Mouse (Mus musculus): ENCODE measurements around the gene Aip. TPM values are rescaled to one million over a fixed set of nuclear protein-coding genes. Genes with fewer than 3 reads are reported as not detected.

Aip gene
- polyA plus RNA-seq, 1 experiment from 2014 or later, result 37.7 TPM

GRCm38 (mm10) chr19:4096642-4097440 is 28.8 kb downstream of the Aip start, which contains the start of gene Cdk2ap2:
Cdk2ap2 (plus strand) TSS chr19:4097182.
- Histone ChIP-seq H3K27me3 (peaks cover 21% of the 10 kb centered on the region), H3K36me3 (peaks cover 6% of the 10 kb centered on the region), H3K27ac (peak within 1 kb of the TSS; percentile 98), H3K4me2 (peak within 1 kb of the TSS; percentile 98), H3K4me3 (replicated peaks) (peak within 1 kb of the TSS; percentile 72), H3K9ac (peak within 1 kb of the TSS; percentile 82), H3K9me3 (replicated peaks) (no peaks in the 10 kb centered on the region), H3K4me1 (replicated peaks) (peaks cover 59% of the 10 kb centered on the region)
- ATAC-seq (ENCODE audit: low read depth) (peak; percentile 92), DNase-seq (peak; percentile 100)
- under 1% methylated on average over 65 of the region's 65 CpGs for WGBS (ENCODE audit: insufficient replicate concordance)

GRCm38 (mm10) chr19:4095802-4096201 is 29.9 kb downstream of the Aip start:
- no peak for ATAC-seq (ENCODE audit: low read depth)
- Histone ChIP-seq H3K9ac (peak overlapping the region; percentile 80; the same call in 1 of the 2 replicates), H3K4me2 (peak overlapping the region; percentile 98), H3K36me3 (peaks cover 6% of the 10 kb centered on the region), H3K4me1 (replicated peaks) (peaks cover 52% of the 10 kb centered on the region), H3K27me3 (peaks cover 10% of the 10 kb centered on the region), H3K4me3 (replicated peaks) (peak overlapping the region; percentile 72), H3K9me3 (replicated peaks) (no peaks in the 10 kb centered on the region), H3K27ac (no peak overlapping the region)
- 61% methylated on average over 3 of the region's 3 CpGs for WGBS (ENCODE audit: insufficient replicate concordance)
- DNase-seq, result no peak

GRCm38 (mm10) chr19:4094774-4095303 is 30.8 kb downstream of the Aip start:
- ATAC-seq (ENCODE audit: low read depth) (no peak), DNase-seq (no peak)
- no peak overlapping the region for H3K27ac ChIP-seq
- peaks cover 43% of the 10 kb centered on the region for H3K4me1 ChIP-seq (replicated peaks)
- WGBS (ENCODE audit: insufficient replicate concordance), result 72% methylated on average over 5 of the region's 5 CpGs
- no peak overlapping the region for H3K4me2 ChIP-seq
- no peak overlapping the region for H3K9ac ChIP-seq
- H3K36me3 ChIP-seq, result peaks cover 6% of the 10 kb centered on the region
- no peaks in the 10 kb centered on the region for H3K9me3 ChIP-seq (replicated peaks)
- H3K27me3 ChIP-seq, result peaks cover under 1% of the 10 kb centered on the region; the same call in 1 of the 2 replicates
- no peak overlapping the region for H3K4me3 ChIP-seq (replicated peaks)

- no peak for ATAC-seq (ENCODE audit: low read depth)
- WGBS (ENCODE audit: insufficient replicate concordance), result 80% methylated on average over 3 of the region's 3 CpGs
- peaks cover 6% of the 10 kb centered on the region for H3K36me3 ChIP-seq
- no peak overlapping the region for H3K9ac ChIP-seq
- no peak overlapping the region for H3K4me2 ChIP-seq
- no peak overlapping the region for H3K4me3 ChIP-seq (replicated peaks)
- peaks cover 38% of the 10 kb centered on the region for H3K4me1 ChIP-seq (replicated peaks)
- no peaks in the 10 kb centered on the region for H3K9me3 ChIP-seq (replicated peaks)
- no peak overlapping the region for H3K27ac ChIP-seq
- peaks cover 2% of the 10 kb centered on the region; the same call in 1 of the 2 replicates for H3K27me3 ChIP-seq
- DNase-seq, result no peak
These were observed 31.3 kb downstream of the Aip start for GRCm38 (mm10) chr19:4094348-4094747.

- ATAC-seq (ENCODE audit: low read depth), result no peak
- H3K36me3 ChIP-seq, result peaks cover 6% of the 10 kb centered on the region
- H3K4me1 ChIP-seq (replicated peaks), result peaks cover 32% of the 10 kb centered on the region
- H3K9me3 ChIP-seq (replicated peaks), result no peaks in the 10 kb centered on the region
- no peak overlapping the region for H3K27ac ChIP-seq
- H3K9ac ChIP-seq, result no peak overlapping the region
- WGBS (ENCODE audit: insufficient replicate concordance), result 74% methylated on average over 7 of the region's 7 CpGs
- H3K4me2 ChIP-seq, result no peak overlapping the region
- no peak overlapping the region for H3K4me3 ChIP-seq (replicated peaks)
- H3K27me3 ChIP-seq, result peaks cover 7% of the 10 kb centered on the region
- no peak for DNase-seq
These were observed 31.9 kb downstream of the Aip start for GRCm38 (mm10) chr19:4093772-4094171.

- Histone ChIP-seq H3K9me3 (replicated peaks) (no peaks in the 10 kb centered on the region), H3K9ac (no peak overlapping the region), H3K36me3 (no peaks in the 10 kb centered on the region), H3K4me3 (replicated peaks) (no peak overlapping the region), H3K27ac (no peak overlapping the region), H3K4me1 (replicated peaks) (peaks cover 28% of the 10 kb centered on the region), H3K4me2 (no peak overlapping the region), H3K27me3 (peaks cover 7% of the 10 kb centered on the region)
- DNase-seq (no peak), ATAC-seq (ENCODE audit: low read depth) (no peak)
- 34% methylated on average over 3 of the region's 3 CpGs for WGBS (ENCODE audit: insufficient replicate concordance)
These were observed 32.9 kb downstream of the Aip start for GRCm38 (mm10) chr19:4092750-4093149.

- DNase-seq (no peak), ATAC-seq (ENCODE audit: low read depth) (no peak)
- H3K4me3 ChIP-seq (replicated peaks), result no peak overlapping the region
- H3K27ac ChIP-seq, result no peak overlapping the region
- H3K36me3 ChIP-seq, result no peaks in the 10 kb centered on the region
- H3K9ac ChIP-seq, result no peak overlapping the region
- peaks cover 22% of the 10 kb centered on the region for H3K4me1 ChIP-seq (replicated peaks)
- H3K9me3 ChIP-seq (replicated peaks), result no peaks in the 10 kb centered on the region
- 14% methylated on average over 2 of the region's 2 CpGs for WGBS (ENCODE audit: insufficient replicate concordance)
- H3K4me2 ChIP-seq, result no peak overlapping the region
- peaks cover 10% of the 10 kb centered on the region for H3K27me3 ChIP-seq
These were observed 34.3 kb downstream of the Aip start for GRCm38 (mm10) chr19:4091383-4091782.

GRCm38 (mm10) chr19:4090446-4090845 is 35.2 kb downstream of the Aip start:
- Histone ChIP-seq H3K27ac (no peak overlapping the region), H3K9ac (no peak overlapping the region), H3K4me2 (no peak overlapping the region), H3K9me3 (replicated peaks) (no peaks in the 10 kb centered on the region), H3K27me3 (peaks cover 10% of the 10 kb centered on the region), H3K4me3 (replicated peaks) (no peak overlapping the region), H3K36me3 (no peaks in the 10 kb centered on the region), H3K4me1 (replicated peaks) (peaks cover 15% of the 10 kb centered on the region)
- DNase-seq (no peak), ATAC-seq (ENCODE audit: low read depth) (no peak)
- WGBS (ENCODE audit: insufficient replicate concordance), result 62% methylated on average over 3 of the region's 3 CpGs

GRCm38 (mm10) chr19:4089128-4089527 is 36.5 kb downstream of the Aip start:
- no peak for DNase-seq
- 70% methylated on average over 6 of the region's 6 CpGs for WGBS (ENCODE audit: insufficient replicate concordance)

GRCm38 (mm10) chr19:4088146-4088545 is 37.5 kb downstream of the Aip start:
- Histone ChIP-seq H3K9me3 (replicated peaks) (no peaks in the 10 kb centered on the region), H3K9ac (no peak overlapping the region), H3K4me3 (replicated peaks) (no peak overlapping the region), H3K36me3 (no peaks in the 10 kb centered on the region), H3K4me2 (no peak overlapping the region), H3K27me3 (peaks cover 17% of the 10 kb centered on the region), H3K4me1 (replicated peaks) (peaks cover 21% of the 10 kb centered on the region), H3K27ac (no peak overlapping the region; the same call in 1 of the 2 replicates)
- no peak for DNase-seq
- ATAC-seq (ENCODE audit: low read depth), result no peak
- WGBS (ENCODE audit: insufficient replicate concordance), result 22% methylated on average over 5 of the region's 5 CpGs

More at GRCm38 (mm10) chr19:4089128-4089527, 36.5 kb downstream of the Aip start:
- ATAC-seq (ENCODE audit: low read depth), result no peak
- Histone ChIP-seq H3K27ac (no peak overlapping the region), H3K9ac (no peak overlapping the region), H3K4me2 (no peak overlapping the region), H3K9me3 (replicated peaks) (no peaks in the 10 kb centered on the region), H3K4me1 (replicated peaks) (peaks cover 17% of the 10 kb centered on the region), H3K4me3 (replicated peaks) (no peak overlapping the region), H3K36me3 (no peaks in the 10 kb centered on the region), H3K27me3 (peaks cover 17% of the 10 kb centered on the region)

- Histone ChIP-seq H3K9me3 (replicated peaks) (no peaks in the 10 kb centered on the region), H3K9ac (no peak overlapping the region), H3K4me2 (no peak overlapping the region), H3K36me3 (no peaks in the 10 kb centered on the region), H3K4me1 (replicated peaks) (peaks cover 12% of the 10 kb centered on the region), H3K27ac (no peak overlapping the region), H3K4me3 (replicated peaks) (no peak overlapping the region), H3K27me3 (peaks cover 17% of the 10 kb centered on the region)
- no peak for ATAC-seq (ENCODE audit: low read depth)
- no peak for DNase-seq
- 70% methylated on average over 5 of the region's 5 CpGs for WGBS (ENCODE audit: insufficient replicate concordance)
These were observed 38.6 kb downstream of the Aip start for GRCm38 (mm10) chr19:4087090-4087489.

Data from liver, embryonic 13.5 days (tissue).